ENCODE assay signal across 20 mouse cellular contexts in genomic region chr14:28434996-28435395, GRCm38 (mm10).
DNase-seq lines count a peak whose midpoint lies in the region; ATAC-seq lines count a peak whose summit lies in the region.
"Had no signal": no experiment of that assay in that cellular context is flagged by ENCODE, and none has a peak within 500 bp of the region (broad histone marks: within the 10 kb centered on the region; RNA-seq: fewer than 3 reads in every experiment).

No protein-coding gene starts in this region.

- 65% methylated on average over 7 of the region's 7 CpGs for WGBS in neural tube, embryonic 13.5 days
- 66% methylated on average over 7 of the region's 7 CpGs for WGBS in neural tube, embryonic 15.5 days
- 25% methylated on average over 7 of the region's 7 CpGs for WGBS in embryonic facial prominence, embryonic 14.5 days
- 23% methylated on average over 7 of the region's 7 CpGs for WGBS in limb, embryonic 11.5 days
- 39% methylated on average over 7 of the region's 7 CpGs for WGBS in limb, embryonic 15.5 days
- WGBS in midbrain, embryonic 10.5 days: 75% methylated on average over 7 of the region's 7 CpGs

- H3K36me3 ChIP-seq in neural tube, embryonic 13.5 days: no peaks in the 10 kb centered on the region
- H3K36me3 ChIP-seq in neural tube, embryonic 15.5 days: no peaks in the 10 kb centered on the region
- H3K36me3 ChIP-seq in embryonic facial prominence, embryonic 14.5 days (ENCODE audit: control insufficient read depth, insufficient read depth, low read length): no peaks in the 10 kb centered on the region
- H3K36me3 ChIP-seq in limb, embryonic 11.5 days (ENCODE audit: control insufficient read depth, insufficient read depth, low read length): no peaks in the 10 kb centered on the region
- H3K36me3 ChIP-seq in limb, embryonic 15.5 days: no peaks in the 10 kb centered on the region
- no peaks in the 10 kb centered on the region for H3K36me3 ChIP-seq in midbrain, embryonic 10.5 days
- H3K36me3 ChIP-seq: forebrain, embryonic 12.5 days; heart, embryonic 15.5 days; hindbrain, embryonic 13.5 days had no signal

- no peak overlapping the region for H3K4me3 ChIP-seq in neural tube, embryonic 13.5 days
- no peak overlapping the region for H3K4me3 ChIP-seq in neural tube, embryonic 15.5 days (replicated peaks)
- H3K4me3 ChIP-seq in embryonic facial prominence, embryonic 14.5 days (ENCODE audit: low read depth, low read length): no peak overlapping the region
- H3K4me3 ChIP-seq in limb, embryonic 11.5 days (ENCODE audit: low read depth, low read length): no peak overlapping the region
- H3K4me3 ChIP-seq in limb, embryonic 15.5 days: no peak overlapping the region
- no peak overlapping the region for H3K4me3 ChIP-seq in midbrain, embryonic 10.5 days
- H3K4me3 ChIP-seq: forebrain, embryonic 12.5 days; heart, adult 2 months; heart, embryonic 15.5 days; hindbrain, embryonic 13.5 days had no signal

- peak; percentile 83 for DNase-seq in embryonic facial prominence, embryonic 14.5 days (ENCODE audit: low spot score)
- DNase-seq in limb, embryonic 11.5 days (ENCODE audit: low spot score): no peak
- DNase-seq in adrenal gland, adult 18-20 months (ENCODE audit: low spot score in 2 of 2): no peak
- no peak for DNase-seq in midbrain, embryonic 10.5 days (ENCODE audit: low spot score)
- DNase-seq: adrenal gland, adult 8-10 months; adrenal gland, postnatal 36 days; cerebellum, adult 2 months; cerebellum, postnatal 10 days; embryo, embryonic 11 days; gastrocnemius, postnatal 10 days; heart, adult 2 months; heart, postnatal 14 days had no signal

- H3K9me3 ChIP-seq in neural tube, embryonic 13.5 days: no peaks in the 10 kb centered on the region
- H3K9me3 ChIP-seq in neural tube, embryonic 15.5 days (replicated peaks): no peaks in the 10 kb centered on the region
- H3K9me3 ChIP-seq in embryonic facial prominence, embryonic 14.5 days (ENCODE audit: control insufficient read depth, low read length): no peaks in the 10 kb centered on the region
- no peaks in the 10 kb centered on the region for H3K9me3 ChIP-seq in limb, embryonic 11.5 days (ENCODE audit: control insufficient read depth, low read length)
- no peaks in the 10 kb centered on the region for H3K9me3 ChIP-seq in limb, embryonic 15.5 days
- no peaks in the 10 kb centered on the region for H3K9me3 ChIP-seq in midbrain, embryonic 10.5 days (replicated peaks)
- H3K9me3 ChIP-seq: forebrain, embryonic 12.5 days; heart, embryonic 15.5 days; hindbrain, embryonic 13.5 days had no signal

- H3K4me1 ChIP-seq in neural tube, embryonic 13.5 days (replicated peaks): peaks cover 10% of the 10 kb centered on the region
- no peaks in the 10 kb centered on the region for H3K4me1 ChIP-seq in neural tube, embryonic 15.5 days
- H3K4me1 ChIP-seq in embryonic facial prominence, embryonic 14.5 days (ENCODE audit: control insufficient read depth, insufficient read depth, low read length): peaks cover 24% of the 10 kb centered on the region
- peaks cover 20% of the 10 kb centered on the region for H3K4me1 ChIP-seq in limb, embryonic 11.5 days (ENCODE audit: control insufficient read depth, insufficient read depth, low read length)
- H3K4me1 ChIP-seq in limb, embryonic 15.5 days: peaks cover 31% of the 10 kb centered on the region
- peaks cover 4% of the 10 kb centered on the region; the same call in 1 of the 2 replicates for H3K4me1 ChIP-seq in midbrain, embryonic 10.5 days
- H3K4me1 ChIP-seq: heart, embryonic 15.5 days; hindbrain, embryonic 13.5 days had no signal

- no peak overlapping the region for H3K4me2 ChIP-seq in neural tube, embryonic 13.5 days
- H3K4me2 ChIP-seq in neural tube, embryonic 15.5 days: no peak overlapping the region
- no peak overlapping the region for H3K4me2 ChIP-seq in embryonic facial prominence, embryonic 14.5 days (ENCODE audit: low read depth, low read length)
- H3K4me2 ChIP-seq in limb, embryonic 11.5 days (ENCODE audit: low read depth, severe bottlenecking): no peak overlapping the region
- no peak overlapping the region for H3K4me2 ChIP-seq in limb, embryonic 15.5 days
- H3K4me2 ChIP-seq: forebrain, embryonic 12.5 days; heart, embryonic 11.5 days; heart, embryonic 15.5 days; hindbrain, embryonic 13.5 days had no signal

- no peak overlapping the region for H3K9ac ChIP-seq in neural tube, embryonic 13.5 days
- H3K9ac ChIP-seq in neural tube, embryonic 15.5 days (replicated peaks): no peak overlapping the region
- H3K9ac ChIP-seq in embryonic facial prominence, embryonic 14.5 days (ENCODE audit: low read depth, low read length): no peak overlapping the region
- no peak overlapping the region for H3K9ac ChIP-seq in limb, embryonic 11.5 days (ENCODE audit: low read length)
- H3K9ac ChIP-seq in limb, embryonic 15.5 days: no peak overlapping the region
- H3K9ac ChIP-seq: forebrain, embryonic 12.5 days; heart, embryonic 15.5 days; hindbrain, embryonic 13.5 days had no signal

- no peak for ATAC-seq in neural tube, embryonic 13.5 days (ENCODE audit: low read depth)
- ATAC-seq in neural tube, embryonic 15.5 days (ENCODE audit: low FRiP score): no peak
- ATAC-seq in embryonic facial prominence, embryonic 14.5 days (ENCODE audit: low read depth): 0 out of 2 replicates have a peak, but pooled peaks have one; percentile 55
- no peak for ATAC-seq in limb, embryonic 11.5 days (ENCODE audit: insufficient number of reproducible peaks, low FRiP score, low TSS enrichment, low read depth)
- ATAC-seq in limb, embryonic 15.5 days (ENCODE audit: insufficient number of reproducible peaks, low FRiP score, low TSS enrichment, low read depth): no peak
- ATAC-seq: forebrain, embryonic 16.5 days had no signal

- H3K27me3 ChIP-seq in neural tube, embryonic 13.5 days: peaks cover 29% of the 10 kb centered on the region
- H3K27me3 ChIP-seq in neural tube, embryonic 15.5 days (replicated peaks): no peaks in the 10 kb centered on the region
- no peaks in the 10 kb centered on the region for H3K27me3 ChIP-seq in embryonic facial prominence, embryonic 14.5 days (replicated peaks; ENCODE audit: control insufficient read depth, insufficient read depth, low read length)
- H3K27me3 ChIP-seq in limb, embryonic 11.5 days (ENCODE audit: control insufficient read depth, insufficient read depth, low read length): no peaks in the 10 kb centered on the region
- no peaks in the 10 kb centered on the region for H3K27me3 ChIP-seq in limb, embryonic 15.5 days
- H3K27me3 ChIP-seq in midbrain, embryonic 10.5 days (ENCODE audit: low read depth, poor library complexity, severe bottlenecking): no peaks in the 10 kb centered on the region; the same call in 1 of the 2 replicates

- H3K27ac ChIP-seq in neural tube, embryonic 13.5 days (replicated peaks): 0 out of 2 replicates have a peak overlapping the region, but pooled peaks have one; percentile 33
- H3K27ac ChIP-seq in neural tube, embryonic 15.5 days (replicated peaks): no peak overlapping the region
- H3K27ac ChIP-seq in embryonic facial prominence, embryonic 14.5 days (replicated peaks; ENCODE audit: low read depth, low read length): no peak overlapping the region
- H3K27ac ChIP-seq in limb, embryonic 11.5 days (replicated peaks; ENCODE audit: low read depth, low read length): peak overlapping the region; percentile 37
- H3K27ac ChIP-seq in limb, embryonic 15.5 days: peak overlapping the region; percentile 50; the same call in 1 of the 2 replicates
- no peak overlapping the region for H3K27ac ChIP-seq in midbrain, embryonic 10.5 days (replicated peaks)
- H3K27ac ChIP-seq: forebrain, embryonic 12.5 days; heart, adult 2 months; heart, embryonic 15.5 days had no signal

Comparison
In these comparisons a context has a peak if more than half of its experiments do, and no peak if none do; other contexts are left out.
1. H3K27ac ChIP-seq: peak in neural tube, embryonic 13.5 days (single experiment), limb, embryonic 11.5 days (single experiment) and limb, embryonic 15.5 days (single experiment); none in neural tube, embryonic 15.5 days (single experiment), embryonic facial prominence, embryonic 14.5 days (single experiment) and midbrain, embryonic 10.5 days (single experiment).